Mouse (Mus musculus) spleen, adult 2 months (tissue): ENCODE data around the gene Unk. TPM values are rescaled to one million over a fixed set of nuclear protein-coding genes. Genes with fewer than 3 reads are reported as not detected.

Experiments
- DNase-seq, 2 experiments: peaks; one replicate each; pipeline versions ENCODE4 v3.0.0 to v3.0.0-alpha.2; 2012 to 2021; ENCODE audit warnings: low spot score in 2 of 2, low read depth in 1 of 2
- H3K27ac ChIP-seq: fragments of 200-500 bp; 2 replicates; pipeline ENCODE4 v1.5.1; 2012; ENCODE audit warnings: low read length, inconsistent platforms; ENCODE audit not compliant: insufficient read depth
- H3K27me3 ChIP-seq: fragments of 200-500 bp; 2 replicates; pipeline ENCODE4 v1.6.1; 2012; ENCODE audit warnings: mild to moderate bottlenecking, moderate library complexity, low read length, inconsistent platforms; ENCODE audit not compliant: control insufficient read depth, insufficient read depth
- H3K36me3 ChIP-seq: fragments of 200-500 bp; 2 replicates; pipeline ENCODE4 v1.6.1; 2012; ENCODE audit warnings: mild to moderate bottlenecking, low read length, inconsistent platforms; ENCODE audit not compliant: control insufficient read depth, insufficient read depth
- H3K4me1 ChIP-seq: fragments of 200-500 bp; 2 replicates; pipeline ENCODE4 v1.6.1; 2011; ENCODE audit warnings: inconsistent platforms; ENCODE audit not compliant: control insufficient read depth, insufficient read depth, insufficient read length
- H3K4me3 ChIP-seq: fragments of 200-500 bp; 2 replicates; pipeline ENCODE4 v1.5.1; 2011; ENCODE audit warnings: mild to moderate bottlenecking, inconsistent platforms; ENCODE audit not compliant: insufficient read depth, insufficient read length; ENCODE audit errors: extremely low read depth
- CTCF ChIP-seq: fragments of 200-500 bp; IDR thresholded peaks from 2 replicates; pipeline ENCODE4 v1.5.1; 2011; ENCODE audit warnings: mild to moderate bottlenecking, inconsistent platforms; ENCODE audit not compliant: insufficient read depth, insufficient read length, insufficient replicate concordance; ENCODE audit errors: extremely low read depth
- POLR2A ChIP-seq: fragments of 200-500 bp; IDR thresholded peaks from 2 replicates; pipeline ENCODE4 v1.6.1; 2011; ENCODE audit warnings: low read depth, low read length, inconsistent platforms
- WGBS: fragments of 180-500 bp; shearing (Covaris S2); methylation state at CpG from one replicate; pipeline ENCODE4 v1.1.7; 2018; 5-methylcytosine and 5-hydroxymethylcytosine counted together
- polyA plus RNA-seq: library from polyadenylated mRNA; depleted of rRNA; stranded (reverse); fragments of >200 nt; gene quantifications from 2 replicates; pipeline ENCODE4 v1.2.3, GENCODE M21; 2012

Unk gene
- polyA plus RNA-seq, 1 experiment = 37.9 TPM

- no peaks in the 10 kb centered on the region; the same call in 1 of the 2 replicates for H3K36me3 ChIP-seq
- H3K4me1 ChIP-seq = no peaks in the 10 kb centered on the region; the same call in 1 of the 2 replicates
- peak; percentile 37 to 46 for DNase-seq
- H3K27ac ChIP-seq = peak overlapping the region; percentile 99
- H3K27me3 ChIP-seq = no peaks in the 10 kb centered on the region
- H3K4me3 ChIP-seq = peak overlapping the region; percentile 71
- TF ChIP-seq POLR2A (peak; percentile 45), CTCF (no peak)
- WGBS = 25% methylated on average over 14 of the region's 14 CpGs
These were observed 1.1 kb downstream of the Unk start for GRCm38 (mm10) chr11:116030898-116031845.

GRCm38 (mm10) chr11:116034584-116034983, 4.5 kb downstream of the Unk start:
- WGBS = 89% methylated on average over 6 of the region's 6 CpGs
- no peaks in the 10 kb centered on the region for H3K27me3 ChIP-seq
- no peaks in the 10 kb centered on the region; the same call in 1 of the 2 replicates for H3K4me1 ChIP-seq
- H3K4me3 ChIP-seq = no peak overlapping the region
- peaks cover 6% of the 10 kb centered on the region for H3K36me3 ChIP-seq
- no peak overlapping the region for H3K27ac ChIP-seq
- TF ChIP-seq POLR2A (no peak), CTCF (no peak)
- no peak for DNase-seq

- Histone ChIP-seq H3K4me1 (no peaks in the 10 kb centered on the region; the same call in 1 of the 2 replicates), H3K36me3 (peaks cover 9% of the 10 kb centered on the region), H3K27ac (no peak overlapping the region), H3K4me3 (no peak overlapping the region), H3K27me3 (no peaks in the 10 kb centered on the region)
- DNase-seq = no peak
- TF ChIP-seq POLR2A (no peak), CTCF (no peak)
- WGBS = 96% methylated on average over 3 of the region's 3 CpGs
These were observed 6.5 kb downstream of the Unk start for GRCm38 (mm10) chr11:116036671-116037070.

DNA sequence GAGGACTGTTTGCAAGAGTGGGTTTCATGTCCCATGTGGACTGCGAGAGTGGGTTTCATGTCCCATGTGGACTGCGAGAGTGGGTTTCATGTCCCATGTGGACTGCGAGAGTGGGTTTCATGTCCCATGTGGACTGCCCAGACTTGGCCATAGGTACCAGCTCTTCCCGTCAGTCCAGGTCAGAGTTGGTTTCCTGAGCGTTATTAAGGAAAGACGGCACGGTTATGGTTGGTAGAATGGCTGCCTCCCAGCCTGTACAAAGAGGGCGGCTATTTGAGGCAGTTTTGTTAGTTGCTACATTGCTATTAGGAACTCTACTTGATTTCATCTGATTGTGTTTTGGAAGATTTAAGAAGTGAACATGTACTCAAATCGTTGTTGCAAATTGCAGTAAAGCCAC, 7.7 kb downstream of the Unk start:
- TF ChIP-seq POLR2A = no peak
- TF ChIP-seq CTCF = no peak
- 87% methylated on average over 9 of the region's 9 CpGs for WGBS
- peaks cover 12% of the 10 kb centered on the region for H3K36me3 ChIP-seq

DNA sequence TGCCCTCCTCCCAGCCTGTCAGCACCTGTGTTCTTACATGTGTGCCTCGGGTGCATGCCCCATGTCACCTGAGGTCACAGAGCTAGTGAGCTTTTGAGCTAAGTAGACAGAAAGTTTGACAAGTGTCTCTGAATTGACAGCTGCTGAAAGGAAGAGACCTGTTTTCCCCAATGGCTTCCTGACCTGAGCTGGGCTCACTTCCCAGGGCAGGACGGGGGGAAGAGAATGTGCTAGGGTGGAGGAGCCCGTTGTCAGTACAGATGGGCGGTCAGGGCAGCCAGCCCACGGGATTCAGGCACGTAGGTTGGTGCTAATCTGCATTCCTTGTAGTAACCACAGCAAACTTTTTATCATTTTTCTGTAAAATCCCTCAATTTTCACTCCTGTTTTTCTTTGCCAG, 10.5 kb downstream of the Unk start:
- H3K27me3 ChIP-seq = no peaks in the 10 kb centered on the region
- WGBS = 84% methylated on average over 6 of the region's 6 CpGs
- no peak for DNase-seq
- no peak overlapping the region for H3K27ac ChIP-seq
- H3K4me3 ChIP-seq = no peak overlapping the region
- H3K36me3 ChIP-seq = peaks cover 16% of the 10 kb centered on the region
- TF ChIP-seq POLR2A (no peak), CTCF (no peak)
- H3K4me1 ChIP-seq = no peaks in the 10 kb centered on the region

More for the DNA sequence above, 7.7 kb downstream of the Unk start:
- H3K27me3 ChIP-seq = no peaks in the 10 kb centered on the region
- H3K4me3 ChIP-seq = no peak overlapping the region
- no peaks in the 10 kb centered on the region for H3K4me1 ChIP-seq
- no peak overlapping the region for H3K27ac ChIP-seq
- DNase-seq = no peak

GRCm38 (mm10) chr11:116041833-116042232, 11.7 kb downstream of the Unk start:
- Histone ChIP-seq H3K4me3 (no peak overlapping the region), H3K36me3 (peaks cover 20% of the 10 kb centered on the region), H3K27me3 (no peaks in the 10 kb centered on the region), H3K4me1 (no peaks in the 10 kb centered on the region), H3K27ac (no peak overlapping the region)
- 99% methylated on average over 2 of the region's 2 CpGs for WGBS
- TF ChIP-seq CTCF (no peak), POLR2A (no peak)
- no peak for DNase-seq
